Comparison of ENCODE assay signal across 14 mouse cellular contexts in genomic region chr5:147432927-147433326, GRCm38 (mm10). TPM values are rescaled to one million over a fixed set of nuclear protein-coding genes. Genes with fewer than 3 reads are reported as not detected.
DNase-seq lines count a peak whose midpoint lies in the region; ATAC-seq and TF ChIP-seq lines count a peak whose summit lies in the region.
"Had no signal": no experiment of that assay in that cellular context is flagged by ENCODE, and none has a peak within 500 bp of the region (broad histone marks: within the 10 kb centered on the region; RNA-seq: fewer than 3 reads in every experiment).

No protein-coding gene starts in this region.

- peak overlapping the region; percentile 88 for H3K4me2 ChIP-seq in heart, embryonic 13.5 days
- H3K4me2 ChIP-seq in liver, embryonic 12.5 days = peak overlapping the region; percentile 84
- H3K4me2 ChIP-seq in stomach, embryonic 15.5 days = 0 out of 2 replicates have a peak overlapping the region, but pooled peaks have one; percentile 21

- H3K4me3 ChIP-seq in heart, embryonic 13.5 days = peak overlapping the region; percentile 97; the same call in 1 of the 2 replicates
- no peak overlapping the region for H3K4me3 ChIP-seq in heart, embryonic 10.5 days
- peak overlapping the region; percentile 1 for H3K4me3 ChIP-seq in lung, adult 2 months (replicated peaks; ENCODE audit: extremely low read depth, low read depth, low read length)
- peak overlapping the region; percentile 99; the same call in 1 of the 2 replicates for H3K4me3 ChIP-seq in liver, embryonic 12.5 days
- no peak overlapping the region for H3K4me3 ChIP-seq in stomach, embryonic 15.5 days (replicated peaks)
- H3K4me3 ChIP-seq: left cerebral cortex, adult 2 months had no signal

- no peaks in the 10 kb centered on the region for H3K27me3 ChIP-seq in heart, embryonic 13.5 days (replicated peaks)
- no peaks in the 10 kb centered on the region for H3K27me3 ChIP-seq in heart, embryonic 10.5 days (ENCODE audit: insufficient read depth, poor library complexity, severe bottlenecking)
- H3K27me3 ChIP-seq in liver, embryonic 12.5 days (replicated peaks) = no peaks in the 10 kb centered on the region
- no peaks in the 10 kb centered on the region for H3K27me3 ChIP-seq in stomach, embryonic 15.5 days (replicated peaks)
- H3K27me3 ChIP-seq: limb, embryonic 13.5 days; midbrain, embryonic 13.5 days had no signal

- H3K36me3 ChIP-seq in heart, embryonic 13.5 days = peaks cover 9% of the 10 kb centered on the region
- H3K36me3 ChIP-seq in heart, embryonic 10.5 days = peaks cover 11% of the 10 kb centered on the region; the same call in 1 of the 2 replicates
- H3K36me3 ChIP-seq in liver, embryonic 12.5 days = peaks cover 36% of the 10 kb centered on the region
- H3K36me3 ChIP-seq in stomach, embryonic 15.5 days = 0 out of 2 replicates have a peak, but pooled peaks cover 4% of the 10 kb centered on the region
- H3K36me3 ChIP-seq: midbrain, embryonic 13.5 days had no signal

- no peak for ATAC-seq in heart, embryonic 13.5 days (ENCODE audit: extremely low read depth, insufficient number of reproducible peaks, low FRiP score, low TSS enrichment)
- ATAC-seq in liver, embryonic 12.5 days = no peak
- no peak for ATAC-seq in stomach, embryonic 15.5 days (ENCODE audit: insufficient read depth, low FRiP score, low read depth)
- ATAC-seq: midbrain, embryonic 13.5 days had no signal

- no peak overlapping the region for H3K27ac ChIP-seq in heart, embryonic 13.5 days (replicated peaks)
- no peak overlapping the region for H3K27ac ChIP-seq in heart, embryonic 10.5 days
- H3K27ac ChIP-seq in liver, embryonic 12.5 days = peak overlapping the region; percentile 74
- H3K27ac ChIP-seq in stomach, embryonic 15.5 days = no peak overlapping the region
- H3K27ac ChIP-seq: left cerebral cortex, adult 2 months; limb, embryonic 13.5 days; midbrain, embryonic 13.5 days had no signal

- TF ChIP-seq CTCF in lung, adult 2 months (IDR thresholded peaks at IDR 0.05; ENCODE audit: insufficient read depth, low read length) = no peak

- no peak overlapping the region for H3K9ac ChIP-seq in heart, embryonic 13.5 days
- H3K9ac ChIP-seq in liver, embryonic 12.5 days = peak overlapping the region; percentile 66
- no peak overlapping the region for H3K9ac ChIP-seq in stomach, embryonic 15.5 days
- H3K9ac ChIP-seq: limb, embryonic 13.5 days had no signal

- no peak for TF ChIP-seq POLR2A in lung, adult 2 months (IDR thresholded peaks at IDR 0.05; ENCODE audit: borderline replicate concordance, extremely low read depth, low read depth, low read length)

- no peak for DNase-seq in heart, embryonic 10.5 days (ENCODE audit: low spot score)
- no peak for DNase-seq in lung, adult 2 months
- no peak for DNase-seq in lung, postnatal 36 days
- DNase-seq in Muller cell, postnatal 12 days (ENCODE audit: inconsistent ontology term) = no peak
- DNase-seq: adrenal gland, postnatal 10 days; cerebellum, adult 9-10 months; gastrocnemius, postnatal 10 days; kidney, adult 8-10 months had no signal

- peaks cover 63% of the 10 kb centered on the region for H3K4me1 ChIP-seq in heart, embryonic 13.5 days
- H3K4me1 ChIP-seq in heart, embryonic 10.5 days = peaks cover 40% of the 10 kb centered on the region
- peaks cover 41% of the 10 kb centered on the region for H3K4me1 ChIP-seq in lung, adult 2 months (ENCODE audit: control insufficient read depth, insufficient read depth, low read length)
- peaks cover 70% of the 10 kb centered on the region for H3K4me1 ChIP-seq in liver, embryonic 12.5 days
- H3K4me1 ChIP-seq in stomach, embryonic 15.5 days = peaks cover 41% of the 10 kb centered on the region

- no peaks in the 10 kb centered on the region for H3K9me3 ChIP-seq in heart, embryonic 13.5 days
- H3K9me3 ChIP-seq in heart, embryonic 10.5 days = no peaks in the 10 kb centered on the region
- no peaks in the 10 kb centered on the region for H3K9me3 ChIP-seq in liver, embryonic 12.5 days (replicated peaks)
- H3K9me3 ChIP-seq in stomach, embryonic 15.5 days = no peaks in the 10 kb centered on the region
- H3K9me3 ChIP-seq: limb, embryonic 13.5 days; midbrain, embryonic 13.5 days had no signal

- WGBS in heart, embryonic 13.5 days = 85% methylated on average over 8 of the region's 8 CpGs
- WGBS in heart, embryonic 10.5 days = 88% methylated on average over 8 of the region's 8 CpGs
- WGBS in lung, adult 2 months = 76% methylated on average over 8 of the region's 8 CpGs
- 65% methylated on average over 8 of the region's 8 CpGs for WGBS in liver, embryonic 12.5 days (ENCODE audit: insufficient replicate concordance)
- 81% methylated on average over 8 of the region's 8 CpGs for WGBS in stomach, embryonic 15.5 days

RNA-seq across cellular contexts. Expression of gene Pan3, which starts 3.0 kb away (rescaled TPM):
- 41.6 and 44.3 TPM in 2 replicates for polyA plus RNA-seq in heart, embryonic 13.5 days (2015; fragmentation: Nextera tagmentation; extraction: Ambion mirVana)
- 31.6 and 38.8 TPM in 2 replicates for polyA plus RNA-seq in heart, embryonic 10.5 days (2016; fragmentation: Nextera tagmentation; extraction: Ambion mirVana)
- polyA plus RNA-seq in lung, adult 2 months (2012; rRNA removed) = 23.7 and 38.0 TPM in 2 replicates
- polyA plus RNA-seq in liver, embryonic 12.5 days (2016; fragmentation: Nextera tagmentation; extraction: Ambion mirVana) = 43.9 and 45.9 TPM in 2 replicates
- polyA plus RNA-seq in stomach, embryonic 15.5 days (2015; fragmentation: Nextera tagmentation; extraction: Ambion mirVana) = 70.2 and 86.6 TPM in 2 replicates

RNA-seq across cellular contexts. Expression of gene Flt3, which starts 32.6 kb away (rescaled TPM):
- 0.04 and 0.08 TPM in 2 replicates for polyA plus RNA-seq in heart, embryonic 13.5 days (2015; fragmentation: Nextera tagmentation; extraction: Ambion mirVana)
- 0.04 TPM in 1 of 2 replicates, not detected in the other for polyA plus RNA-seq in heart, embryonic 10.5 days (2016; fragmentation: Nextera tagmentation; extraction: Ambion mirVana)
- polyA plus RNA-seq in lung, adult 2 months (2012; rRNA removed) = 1.4 and 1.7 TPM in 2 replicates
- 2.7 and 2.9 TPM in 2 replicates for polyA plus RNA-seq in liver, embryonic 12.5 days (2016; fragmentation: Nextera tagmentation; extraction: Ambion mirVana)
- 0.35 and 0.52 TPM in 2 replicates for polyA plus RNA-seq in stomach, embryonic 15.5 days (2015; fragmentation: Nextera tagmentation; extraction: Ambion mirVana)

Comparison
In these comparisons a context has a peak if more than half of its experiments do, and no peak if none do; other contexts are left out.
1. H3K4me3 ChIP-seq: peak in heart, embryonic 13.5 days (single experiment), lung, adult 2 months (single experiment) and liver, embryonic 12.5 days (single experiment); none in heart, embryonic 10.5 days (single experiment) and stomach, embryonic 15.5 days (single experiment).
2. H3K4me2 ChIP-seq: peak in every context shown above with its lines; median percentile 88 in heart, embryonic 13.5 days; 84 in liver, embryonic 12.5 days; 21 in stomach, embryonic 15.5 days.